Comparison of ENCODE assay signal across 7 mouse cellular contexts in genomic region chr17:94834067-94834445, GRCm38 (mm10).
ATAC-seq and TF ChIP-seq lines count a peak whose summit lies in the region.
"Not testable (repeated sequence)": the region's sequence is repeated elsewhere in the genome, so short reads cannot be mapped to it uniquely, and the experiment has no call there.

No protein-coding gene starts in this region.

- peak overlapping the region; percentile 91 for H3K4me3 ChIP-seq in bone marrow, adult 2 months (replicated peaks; ENCODE audit: control insufficient read depth, low read depth, low read length)
- H3K4me3 ChIP-seq in erythroblast, embryonic 14.5 days (replicated peaks), result peak overlapping the region; percentile 75
- H3K4me3 ChIP-seq in heart, embryonic 13.5 days, result peak overlapping the region; percentile 81
- peak overlapping the region; percentile 76 for H3K4me3 ChIP-seq in intestine, embryonic 16.5 days (ENCODE audit: low read length)
- peak overlapping the region; percentile 67 for H3K4me3 ChIP-seq in limb, embryonic 15.5 days
- peak overlapping the region; percentile 80 for H3K4me3 ChIP-seq in macrophage (ENCODE audit: inconsistent target)
- peak overlapping the region; percentile 77 for H3K4me3 ChIP-seq in neural tube, embryonic 15.5 days (replicated peaks)

- H3K36me3 ChIP-seq in erythroblast, embryonic 14.5 days (ENCODE audit: control insufficient read depth); intestine, embryonic 16.5 days (ENCODE audit: control insufficient read depth, insufficient read depth, low read length); limb, embryonic 15.5 days; macrophage (ENCODE audit: inconsistent target): not testable (repeated sequence)
- peaks cover 25% of the 10 kb centered on the region for H3K36me3 ChIP-seq in heart, embryonic 13.5 days
- peaks cover 14% of the 10 kb centered on the region for H3K36me3 ChIP-seq in neural tube, embryonic 15.5 days

- peak overlapping the region; percentile 60 for H3K27ac ChIP-seq in bone marrow, adult 2 months (ENCODE audit: control insufficient read depth, insufficient read depth, low read depth, low read length, poor library complexity)
- H3K27ac ChIP-seq in heart, embryonic 13.5 days (replicated peaks), result peak overlapping the region; percentile 90
- peak overlapping the region; percentile 87; the same call in 1 of the 2 replicates for H3K27ac ChIP-seq in intestine, embryonic 16.5 days (ENCODE audit: low read length)
- peak overlapping the region; percentile 86 for H3K27ac ChIP-seq in limb, embryonic 15.5 days
- H3K27ac ChIP-seq in macrophage, result peak overlapping the region; percentile 53
- peak overlapping the region; percentile 81 for H3K27ac ChIP-seq in neural tube, embryonic 15.5 days (replicated peaks)

- not testable (repeated sequence) for H3K9me3 ChIP-seq in erythroblast, embryonic 14.5 days (ENCODE audit: control insufficient read depth, low read length); heart, embryonic 13.5 days; intestine, embryonic 16.5 days (ENCODE audit: control insufficient read depth, low read length); limb, embryonic 15.5 days; neural tube, embryonic 15.5 days (replicated peaks)

- not testable (repeated sequence) for TF ChIP-seq POLR2A in bone marrow, adult 2 months (IDR thresholded peaks at IDR 0.05; ENCODE audit: borderline replicate concordance, control insufficient read depth, low read depth, low read length)

- WGBS in bone marrow, adult 2 months, result 11% methylated on average over 9 of the region's 9 CpGs
- 6% methylated on average over 9 of the region's 9 CpGs for WGBS in heart, embryonic 13.5 days
- 5% methylated on average over 9 of the region's 9 CpGs for WGBS in intestine, embryonic 16.5 days
- 8% methylated on average over 9 of the region's 9 CpGs for WGBS in limb, embryonic 15.5 days
- WGBS in macrophage (ENCODE audit: missing documents), result 10% methylated on average over 9 of the region's 9 CpGs
- 6% methylated on average over 9 of the region's 9 CpGs for WGBS in neural tube, embryonic 15.5 days

- H3K27me3 ChIP-seq in erythroblast, embryonic 14.5 days (ENCODE audit: control insufficient read depth); heart, embryonic 13.5 days (replicated peaks); intestine, embryonic 16.5 days (replicated peaks; ENCODE audit: control insufficient read depth, insufficient read depth, low read length); limb, embryonic 15.5 days; neural tube, embryonic 15.5 days (replicated peaks): not testable (repeated sequence)

- H3K79me2 ChIP-seq in macrophage (ENCODE audit: inconsistent target), result not testable (repeated sequence)

- peak overlapping the region; percentile 87 for H3K4me2 ChIP-seq in heart, embryonic 13.5 days
- H3K4me2 ChIP-seq in intestine, embryonic 16.5 days (ENCODE audit: low read depth, low read length), result peak overlapping the region; percentile 83
- peak overlapping the region; percentile 77 for H3K4me2 ChIP-seq in limb, embryonic 15.5 days
- peak overlapping the region; percentile 78 for H3K4me2 ChIP-seq in neural tube, embryonic 15.5 days

- not testable (repeated sequence) for TF ChIP-seq CTCF in bone marrow, adult 2 months (IDR thresholded peaks at IDR 0.05; ENCODE audit: control insufficient read depth, insufficient read depth, low read length)

- H3K9ac ChIP-seq in heart, embryonic 13.5 days, result peak overlapping the region; percentile 83
- peak overlapping the region; percentile 79 for H3K9ac ChIP-seq in intestine, embryonic 16.5 days (ENCODE audit: low read depth, low read length)
- peak overlapping the region; percentile 54 for H3K9ac ChIP-seq in limb, embryonic 15.5 days
- peak overlapping the region; percentile 69 for H3K9ac ChIP-seq in neural tube, embryonic 15.5 days (replicated peaks)

- H3K4me1 ChIP-seq in bone marrow, adult 2 months (ENCODE audit: control insufficient read depth, insufficient read depth, low read length); intestine, embryonic 16.5 days (ENCODE audit: control insufficient read depth, insufficient read depth, low read length); limb, embryonic 15.5 days: not testable (repeated sequence)
- H3K4me1 ChIP-seq in erythroblast, embryonic 14.5 days (ENCODE audit: control insufficient read depth), result peaks cover 23% of the 10 kb centered on the region
- peaks cover 11% of the 10 kb centered on the region for H3K4me1 ChIP-seq in heart, embryonic 13.5 days
- H3K4me1 ChIP-seq in neural tube, embryonic 15.5 days, result peaks cover 14% of the 10 kb centered on the region

- 0 out of 2 replicates have a peak, but pooled peaks have one; percentile 19 for ATAC-seq in heart, embryonic 13.5 days (ENCODE audit: extremely low read depth, insufficient number of reproducible peaks, low FRiP score, low TSS enrichment)
- not testable (repeated sequence) for ATAC-seq in intestine, embryonic 16.5 days; limb, embryonic 15.5 days (ENCODE audit: insufficient number of reproducible peaks, low FRiP score, low TSS enrichment, low read depth)
- ATAC-seq in neural tube, embryonic 15.5 days (ENCODE audit: low FRiP score), result peak; percentile 56
